Mouse (Mus musculus): ENCODE measurements around the gene Myef2. TPM values are rescaled to one million over a fixed set of nuclear protein-coding genes. Genes with fewer than 3 reads are reported as not detected.
"Not testable (repeated sequence)": the region's sequence is repeated elsewhere in the genome, so short reads cannot be mapped to it uniquely, and the experiment has no call there.

Myef2 gene
- polyA plus RNA-seq, 1 experiment from 2014 or later: 92.6 TPM

- Histone ChIP-seq H3K27ac (replicated peaks; ENCODE audit: low read depth, low read length) (no peak overlapping the region), H3K36me3 (ENCODE audit: control insufficient read depth, insufficient read depth, low read length) (no peaks in the 10 kb centered on the region), H3K9ac (ENCODE audit: low read depth, low read length) (no peak overlapping the region), H3K4me1 (ENCODE audit: control insufficient read depth, insufficient read depth, low read length) (peaks cover 8% of the 10 kb centered on the region; the same call in 1 of the 2 replicates), H3K4me3 (ENCODE audit: low read depth, low read length) (no peak overlapping the region), H3K9me3 (ENCODE audit: control insufficient read depth, low read length) (no peaks in the 10 kb centered on the region), H3K27me3 (replicated peaks; ENCODE audit: control insufficient read depth, insufficient read depth, low read length) (no peaks in the 10 kb centered on the region; the same call in 1 of the 2 replicates), H3K4me2 (ENCODE audit: low read depth, low read length) (no peak overlapping the region)
- DNase-seq (ENCODE audit: low spot score) (peak; percentile 15), ATAC-seq (ENCODE audit: low read depth) (no peak)
- WGBS: 29% methylated on average over 4 of the region's 4 CpGs
Measured at GRCm38 (mm10) chr2:125134113-125134512, 10.7 kb upstream of the Myef2 start.

GRCm38 (mm10) chr2:125126792-125127191, 3.3 kb upstream of the Myef2 start:
- H3K9ac ChIP-seq (ENCODE audit: low read depth, low read length): no peak overlapping the region
- WGBS: 80% methylated on average over 3 of the region's 3 CpGs
- no peaks in the 10 kb centered on the region for H3K27me3 ChIP-seq (replicated peaks; ENCODE audit: control insufficient read depth, insufficient read depth, low read length)
- DNase-seq (ENCODE audit: low spot score) (no peak), ATAC-seq (ENCODE audit: low read depth) (no peak)
- no peaks in the 10 kb centered on the region for H3K36me3 ChIP-seq (ENCODE audit: control insufficient read depth, insufficient read depth, low read length)
- H3K27ac ChIP-seq (replicated peaks; ENCODE audit: low read depth, low read length): no peak overlapping the region
- H3K4me2 ChIP-seq (ENCODE audit: low read depth, low read length): no peak overlapping the region
- no peak overlapping the region for H3K4me3 ChIP-seq (ENCODE audit: low read depth, low read length)
- H3K4me1 ChIP-seq (ENCODE audit: control insufficient read depth, insufficient read depth, low read length): peaks cover 5% of the 10 kb centered on the region
- no peaks in the 10 kb centered on the region for H3K9me3 ChIP-seq (ENCODE audit: control insufficient read depth, low read length)

- Histone ChIP-seq H3K27ac (replicated peaks; ENCODE audit: low read depth, low read length) (no peak overlapping the region), H3K4me1 (ENCODE audit: control insufficient read depth, insufficient read depth, low read length) (peaks cover 9% of the 10 kb centered on the region), H3K9ac (ENCODE audit: low read depth, low read length) (no peak overlapping the region), H3K27me3 (replicated peaks; ENCODE audit: control insufficient read depth, insufficient read depth, low read length) (no peaks in the 10 kb centered on the region), H3K4me2 (ENCODE audit: low read depth, low read length) (no peak overlapping the region), H3K4me3 (ENCODE audit: low read depth, low read length) (no peak overlapping the region), H3K36me3 (ENCODE audit: control insufficient read depth, insufficient read depth, low read length) (no peaks in the 10 kb centered on the region), H3K9me3 (ENCODE audit: control insufficient read depth, low read length) (no peaks in the 10 kb centered on the region)
- WGBS: 37% methylated on average over 4 of the region's 4 CpGs
- DNase-seq (ENCODE audit: low spot score) (no peak), ATAC-seq (ENCODE audit: low read depth) (no peak)
Measured at GRCm38 (mm10) chr2:125125824-125126223, 2.4 kb upstream of the Myef2 start.

GRCm38 (mm10) chr2:125122624-125123476, 611 bp downstream of the Myef2 start:
- H3K36me3 ChIP-seq (ENCODE audit: control insufficient read depth, insufficient read depth, low read length): no peaks in the 10 kb centered on the region
- peak overlapping the region; percentile 98 for H3K9ac ChIP-seq (ENCODE audit: low read depth, low read length)
- under 1% methylated on average over 36 of the region's 59 CpGs for WGBS
- H3K4me2 ChIP-seq (ENCODE audit: low read depth, low read length): peak overlapping the region; percentile 63
- ATAC-seq (ENCODE audit: low read depth): peak; percentile 73
- H3K27ac ChIP-seq (replicated peaks; ENCODE audit: low read depth, low read length): peak overlapping the region; percentile 95
- DNase-seq (ENCODE audit: low spot score): peak; percentile 54
- no peaks in the 10 kb centered on the region for H3K9me3 ChIP-seq (ENCODE audit: control insufficient read depth, low read length)
- H3K27me3 ChIP-seq (replicated peaks; ENCODE audit: control insufficient read depth, insufficient read depth, low read length): no peaks in the 10 kb centered on the region
- peak overlapping the region; percentile 79 for H3K4me3 ChIP-seq (ENCODE audit: low read depth, low read length)
- peaks cover 9% of the 10 kb centered on the region for H3K4me1 ChIP-seq (ENCODE audit: control insufficient read depth, insufficient read depth, low read length)

GRCm38 (mm10) chr2:125122288-125122623, 1.2 kb downstream of the Myef2 start:
- DNase-seq (ENCODE audit: low spot score) (peak; percentile 25), ATAC-seq (ENCODE audit: low read depth) (peak; percentile 35; the same call in 1 of the 2 replicates)
- WGBS: 2% methylated on average over 4 of the region's 4 CpGs

GRCm38 (mm10) chr2:125119381-125120110, 3.9 kb downstream of the Myef2 start:
- peaks cover 13% of the 10 kb centered on the region; the same call in 1 of the 2 replicates for H3K36me3 ChIP-seq (ENCODE audit: control insufficient read depth, insufficient read depth, low read length)
- 81% methylated on average over 6 of the region's 6 CpGs for WGBS

More at GRCm38 (mm10) chr2:125122288-125122623, 1.2 kb downstream of the Myef2 start:
- no peaks in the 10 kb centered on the region for H3K27me3 ChIP-seq (replicated peaks; ENCODE audit: control insufficient read depth, insufficient read depth, low read length)
- H3K9ac ChIP-seq (ENCODE audit: low read depth, low read length): peak overlapping the region; percentile 98
- peak overlapping the region; percentile 95; the same call in 1 of the 2 replicates for H3K27ac ChIP-seq (replicated peaks; ENCODE audit: low read depth, low read length)
- H3K4me1 ChIP-seq (ENCODE audit: control insufficient read depth, insufficient read depth, low read length): peaks cover 9% of the 10 kb centered on the region
- H3K4me2 ChIP-seq (ENCODE audit: low read depth, low read length): peak overlapping the region; percentile 63
- H3K9me3 ChIP-seq (ENCODE audit: control insufficient read depth, low read length): no peaks in the 10 kb centered on the region
- H3K36me3 ChIP-seq (ENCODE audit: control insufficient read depth, insufficient read depth, low read length): no peaks in the 10 kb centered on the region
- peak overlapping the region; percentile 79 for H3K4me3 ChIP-seq (ENCODE audit: low read depth, low read length)

GRCm38 (mm10) chr2:125106536-125106935, 16.9 kb downstream of the Myef2 start:
- peaks cover 63% of the 10 kb centered on the region for H3K36me3 ChIP-seq (ENCODE audit: control insufficient read depth, insufficient read depth, low read length)
- not testable (repeated sequence) for H3K4me1 ChIP-seq (ENCODE audit: control insufficient read depth, insufficient read depth, low read length); H3K9ac ChIP-seq (ENCODE audit: low read depth, low read length); DNase-seq (ENCODE audit: low spot score); H3K9me3 ChIP-seq (ENCODE audit: control insufficient read depth, low read length); H3K4me2 ChIP-seq (ENCODE audit: low read depth, low read length); H3K27ac ChIP-seq (replicated peaks; ENCODE audit: low read depth, low read length); H3K27me3 ChIP-seq (replicated peaks; ENCODE audit: control insufficient read depth, insufficient read depth, low read length); ATAC-seq (ENCODE audit: low read depth); H3K4me3 ChIP-seq (ENCODE audit: low read depth, low read length)
- 97% methylated on average over 4 of the region's 4 CpGs for WGBS

More at GRCm38 (mm10) chr2:125119381-125120110, 3.9 kb downstream of the Myef2 start:
- Histone ChIP-seq H3K4me3 (ENCODE audit: low read depth, low read length) (no peak overlapping the region), H3K9me3 (ENCODE audit: control insufficient read depth, low read length) (no peaks in the 10 kb centered on the region), H3K27me3 (replicated peaks; ENCODE audit: control insufficient read depth, insufficient read depth, low read length) (no peaks in the 10 kb centered on the region), H3K4me1 (ENCODE audit: control insufficient read depth, insufficient read depth, low read length) (peaks cover 9% of the 10 kb centered on the region), H3K9ac (ENCODE audit: low read depth, low read length) (no peak overlapping the region), H3K27ac (replicated peaks; ENCODE audit: low read depth, low read length) (no peak overlapping the region), H3K4me2 (ENCODE audit: low read depth, low read length) (no peak overlapping the region)
- no peak for ATAC-seq (ENCODE audit: low read depth)
- DNase-seq (ENCODE audit: low spot score): no peak

- 97% methylated on average over 13 of the region's 13 CpGs for WGBS
- not testable (repeated sequence) for H3K27ac ChIP-seq (replicated peaks; ENCODE audit: low read depth, low read length); H3K27me3 ChIP-seq (replicated peaks; ENCODE audit: control insufficient read depth, insufficient read depth, low read length); DNase-seq (ENCODE audit: low spot score); H3K9me3 ChIP-seq (ENCODE audit: control insufficient read depth, low read length); ATAC-seq (ENCODE audit: low read depth); H3K4me1 ChIP-seq (ENCODE audit: control insufficient read depth, insufficient read depth, low read length); H3K9ac ChIP-seq (ENCODE audit: low read depth, low read length); H3K4me2 ChIP-seq (ENCODE audit: low read depth, low read length); H3K4me3 ChIP-seq (ENCODE audit: low read depth, low read length)
- peaks cover 67% of the 10 kb centered on the region for H3K36me3 ChIP-seq (ENCODE audit: control insufficient read depth, insufficient read depth, low read length)
Measured at GRCm38 (mm10) chr2:125104491-125104890, 19.0 kb downstream of the Myef2 start.

All from embryonic facial prominence, embryonic 14.5 days (tissue).